In the genomic region with DNA sequence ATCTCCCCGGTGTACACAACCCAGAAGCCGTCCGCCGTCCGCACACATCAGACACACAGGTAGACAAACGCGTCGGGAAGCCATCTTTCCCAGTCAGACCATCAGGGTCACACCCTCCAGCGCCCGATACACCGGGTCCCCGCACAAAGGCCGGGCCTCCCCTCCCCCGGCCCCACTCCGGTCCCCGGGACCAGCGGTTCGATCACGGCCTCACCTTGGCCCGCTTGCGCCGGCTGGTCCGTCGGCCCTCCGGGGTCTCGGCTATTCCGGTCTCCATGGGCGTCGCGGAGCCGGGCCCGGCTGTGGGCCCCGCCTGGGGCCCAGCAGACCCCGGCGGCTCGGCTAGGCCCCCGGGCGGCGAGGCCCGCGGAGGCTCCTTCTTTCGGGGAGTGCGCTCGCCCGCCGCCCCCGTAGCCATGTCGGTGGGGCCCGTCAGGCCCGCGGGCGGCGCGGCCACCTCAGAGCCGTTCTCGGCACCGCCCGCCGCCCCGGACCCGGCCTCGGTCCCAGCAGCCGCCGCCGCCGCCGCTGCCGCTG, we compare ENCODE assay signal across 9 mouse cellular contexts. TPM values are rescaled to one million over a fixed set of nuclear protein-coding genes. Genes with fewer than 3 reads are reported as not detected.
A peak's percentile ranks its signal among the peaks of the same experiment; 100 is the strongest.
DNase-seq lines count a peak whose midpoint lies in the region; ATAC-seq and TF ChIP-seq lines count a peak whose summit lies in the region.
"Had no signal": no experiment of that assay in that cellular context is flagged by ENCODE, and none has a peak within 500 bp of the region (broad histone marks: within the 10 kb centered on the region; RNA-seq: fewer than 3 reads in every experiment).

No protein-coding gene starts in this region.

- H3K9me3 ChIP-seq in ES-Bruce4 (replicated peaks; ENCODE audit: control insufficient read depth, insufficient read depth, low read length, poor library complexity, severe bottlenecking) = no peaks in the 10 kb centered on the region
- no peaks in the 10 kb centered on the region for H3K9me3 ChIP-seq in embryonic facial prominence, embryonic 12.5 days
- H3K9me3 ChIP-seq in heart, embryonic 13.5 days = no peaks in the 10 kb centered on the region
- H3K9me3 ChIP-seq in lung, embryonic 16.5 days (ENCODE audit: control insufficient read depth, low read length) = no peaks in the 10 kb centered on the region

- H3K27ac ChIP-seq in ES-Bruce4 (ENCODE audit: insufficient read depth, low read length) = peak overlapping the region; percentile 26; the same call in 1 of the 2 replicates
- H3K27ac ChIP-seq in embryonic facial prominence, embryonic 12.5 days = peak overlapping the region; percentile 95
- H3K27ac ChIP-seq in heart, embryonic 13.5 days (replicated peaks) = peak overlapping the region; percentile 90
- peak overlapping the region; percentile 89 for H3K27ac ChIP-seq in lung, embryonic 16.5 days (ENCODE audit: low read length)

- peak; percentile 75; the same call in 1 of the 2 replicates for ATAC-seq in embryonic facial prominence, embryonic 12.5 days (ENCODE audit: insufficient number of reproducible peaks, insufficient read depth, low FRiP score, low TSS enrichment)
- ATAC-seq in heart, embryonic 13.5 days (ENCODE audit: extremely low read depth, insufficient number of reproducible peaks, low FRiP score, low TSS enrichment) = peak; percentile 67
- ATAC-seq in lung, embryonic 16.5 days (ENCODE audit: low read depth) = peak; percentile 64
- ATAC-seq in monocyte, adult 5-6 weeks (replicated peaks; ENCODE audit: insufficient number of reproducible peaks, low FRiP score, low TSS enrichment, poor library complexity, severe bottlenecking) = no peak

- TF ChIP-seq POLR2A in ES-Bruce4 (IDR thresholded peaks at IDR 0.05; ENCODE audit: insufficient read depth, low read length) = no peak

- peak; percentile 67 for DNase-seq in adrenal gland, postnatal 14 days
- DNase-seq in kidney, postnatal 25 days = peak; percentile 47 to 60
- DNase-seq in retina, embryonic 14.5 days (ENCODE audit: low spot score) = peak; percentile 58

- H3K4me1 ChIP-seq in ES-Bruce4 (ENCODE audit: control insufficient read depth, insufficient read depth, low read length) = no peaks in the 10 kb centered on the region
- H3K4me1 ChIP-seq in embryonic facial prominence, embryonic 12.5 days = peaks cover 15% of the 10 kb centered on the region
- peaks cover 22% of the 10 kb centered on the region for H3K4me1 ChIP-seq in heart, embryonic 13.5 days
- peaks cover 9% of the 10 kb centered on the region for H3K4me1 ChIP-seq in lung, embryonic 16.5 days (replicated peaks; ENCODE audit: control insufficient read depth, insufficient read depth, low read length)

- peak overlapping the region; percentile 97 for H3K4me3 ChIP-seq in ES-Bruce4 (ENCODE audit: low read depth, low read length)
- peak overlapping the region; percentile 98 for H3K4me3 ChIP-seq in embryonic facial prominence, embryonic 12.5 days
- peak overlapping the region; percentile 98 for H3K4me3 ChIP-seq in heart, embryonic 13.5 days
- peak overlapping the region; percentile 99 for H3K4me3 ChIP-seq in lung, embryonic 16.5 days (ENCODE audit: low read length)

- peak overlapping the region; percentile 68 for H3K4me2 ChIP-seq in embryonic facial prominence, embryonic 12.5 days (replicated peaks)
- peak overlapping the region; percentile 74 for H3K4me2 ChIP-seq in heart, embryonic 13.5 days
- peak overlapping the region; percentile 64 for H3K4me2 ChIP-seq in lung, embryonic 16.5 days (ENCODE audit: low read depth, low read length)

- no peaks in the 10 kb centered on the region for H3K36me3 ChIP-seq in ES-Bruce4 (ENCODE audit: control insufficient read depth, insufficient read depth, low read length, poor library complexity, severe bottlenecking)
- H3K36me3 ChIP-seq in embryonic facial prominence, embryonic 12.5 days = no peaks in the 10 kb centered on the region
- H3K36me3 ChIP-seq in heart, embryonic 13.5 days = no peaks in the 10 kb centered on the region
- no peaks in the 10 kb centered on the region for H3K36me3 ChIP-seq in lung, embryonic 16.5 days (ENCODE audit: control insufficient read depth, insufficient read depth, low read length)

- peak overlapping the region; percentile 98 for H3K9ac ChIP-seq in ES-Bruce4 (ENCODE audit: low read depth, poor library complexity, severe bottlenecking)
- H3K9ac ChIP-seq in embryonic facial prominence, embryonic 12.5 days = peak overlapping the region; percentile 100
- peak overlapping the region; percentile 100 for H3K9ac ChIP-seq in heart, embryonic 13.5 days
- H3K9ac ChIP-seq in lung, embryonic 16.5 days (ENCODE audit: low read length) = peak overlapping the region; percentile 100

- WGBS in embryonic facial prominence, embryonic 12.5 days = under 1% methylated on average over 58 of the region's 68 CpGs
- under 1% methylated on average over 50 of the region's 68 CpGs for WGBS in heart, embryonic 13.5 days
- WGBS in lung, embryonic 16.5 days = under 1% methylated on average over 66 of the region's 68 CpGs

- TF ChIP-seq EP300 in ES-Bruce4 (IDR thresholded peaks at IDR 0.05; ENCODE audit: insufficient read depth, low read depth, low read length) = no peak

- TF ChIP-seq CTCF in ES-Bruce4 (IDR thresholded peaks at IDR 0.05; ENCODE audit: low read depth, low read length) = no peak

- no peaks in the 10 kb centered on the region for H3K27me3 ChIP-seq in ES-Bruce4 (ENCODE audit: control insufficient read depth, insufficient read depth, low read length, poor library complexity, severe bottlenecking)
- no peaks in the 10 kb centered on the region for H3K27me3 ChIP-seq in embryonic facial prominence, embryonic 12.5 days
- no peaks in the 10 kb centered on the region for H3K27me3 ChIP-seq in heart, embryonic 13.5 days (replicated peaks)
- no peaks in the 10 kb centered on the region for H3K27me3 ChIP-seq in lung, embryonic 16.5 days (ENCODE audit: control insufficient read depth, insufficient read depth, low read depth, low read length)

RNA-seq across cellular contexts. Expression of a gene that starts 0.4 kb away (rescaled TPM):
- polyA plus RNA-seq in ES-Bruce4 (2011; ENCODE audit: insufficient read depth, insufficient read length, low read depth, missing spikeins) = 205 and 211 TPM in 2 replicates
- total RNA-seq in adrenal gland, postnatal 14 days (2021) = 40.7 and 47.9 TPM in 2 replicates
- polyA plus RNA-seq in embryonic facial prominence, embryonic 12.5 days (2016; fragmentation: Nextera tagmentation; extraction: Ambion mirVana) = 76.9 and 79.9 TPM in 2 replicates
- polyA plus RNA-seq in heart, embryonic 13.5 days (2015; fragmentation: Nextera tagmentation; extraction: Ambion mirVana) = 25.1 and 27.5 TPM in 2 replicates
- 20.0 and 24.9 TPM in 2 replicates for polyA plus RNA-seq in lung, embryonic 16.5 days (2015; fragmentation: Nextera tagmentation; extraction: Ambion mirVana)
- 52.2 to 70.8 TPM (median 69.8 TPM) in 3 replicates for total RNA-seq in monocyte, adult 5-6 weeks (2017)

RNA-seq across cellular contexts. Expression of a gene that starts 8.2 kb away (rescaled TPM):
- polyA plus RNA-seq in ES-Bruce4 (2011; ENCODE audit: insufficient read depth, insufficient read length, low read depth, missing spikeins) = not detected in 2 replicates
- not detected in 2 replicates for total RNA-seq in adrenal gland, postnatal 14 days (2021)
- polyA plus RNA-seq in embryonic facial prominence, embryonic 12.5 days (2016; fragmentation: Nextera tagmentation; extraction: Ambion mirVana) = not detected in 2 replicates
- not detected in 2 replicates for polyA plus RNA-seq in heart, embryonic 13.5 days (2015; fragmentation: Nextera tagmentation; extraction: Ambion mirVana)
- polyA plus RNA-seq in lung, embryonic 16.5 days (2015; fragmentation: Nextera tagmentation; extraction: Ambion mirVana) = not detected in 2 replicates
- not detected in 3 replicates for total RNA-seq in monocyte, adult 5-6 weeks (2017)
- total RNA-seq: layer of hippocampus, adult 18-20 months had no signal

RNA-seq across cellular contexts. Expression of a gene that starts 20.3 kb away (rescaled TPM):
- not detected in 2 replicates for polyA plus RNA-seq in ES-Bruce4 (2011; ENCODE audit: insufficient read depth, insufficient read length, low read depth, missing spikeins)
- total RNA-seq in adrenal gland, postnatal 14 days (2021) = not detected in 2 replicates
- not detected in 2 replicates for polyA plus RNA-seq in embryonic facial prominence, embryonic 12.5 days (2016; fragmentation: Nextera tagmentation; extraction: Ambion mirVana)
- not detected in 2 replicates for polyA plus RNA-seq in heart, embryonic 13.5 days (2015; fragmentation: Nextera tagmentation; extraction: Ambion mirVana)
- polyA plus RNA-seq in lung, embryonic 16.5 days (2015; fragmentation: Nextera tagmentation; extraction: Ambion mirVana) = not detected in 2 replicates
- total RNA-seq in monocyte, adult 5-6 weeks (2017) = not detected in 3 replicates
- total RNA-seq: layer of hippocampus, adult 18-20 months had no signal

Comparison
In these comparisons a context has a peak if more than half of its experiments do, and no peak if none do; other contexts are left out.
1. H3K27ac ChIP-seq: peak in every context shown above with its lines; median percentile 95 in embryonic facial prominence, embryonic 12.5 days; 90 in heart, embryonic 13.5 days; 89 in lung, embryonic 16.5 days; 26 in ES-Bruce4.